Mouse (Mus musculus) induced T-regulatory cell, adult 2 months (primary cell): ENCODE data around the gene Zfp526.
A peak's percentile ranks its signal among the peaks of the same experiment; 100 is the strongest.

Source experiments
- DNase-seq: peaks from one replicate; pipeline ENCODE4 v3.0.0-alpha.2; 2012; ENCODE audit warnings: low read depth

Zfp526 gene

GRCm38 (mm10) chr7:25267751-25268463 lies 46.7 kb downstream of the Zfp526 start:
- peak; percentile 100 for DNase-seq

- DNase-seq, result no peak
Measured at GRCm38 (mm10) chr7:25268588-25268987, 47.4 kb downstream of the Zfp526 start.

GRCm38 (mm10) chr7:25269029-25269428 lies 47.8 kb downstream of the Zfp526 start:
- DNase-seq, result peak; percentile 64

- peak; percentile 74 for DNase-seq
Measured at GRCm38 (mm10) chr7:25269545-25270271, 48.5 kb downstream of the Zfp526 start.

- no peak for DNase-seq
Measured at GRCm38 (mm10) chr7:25270652-25271633, 49.7 kb downstream of the Zfp526 start.

- DNase-seq, result no peak
Measured at GRCm38 (mm10) chr7:25271651-25272444, 50.6 kb downstream of the Zfp526 start.

GRCm38 (mm10) chr7:25272445-25273258 lies 51.4 kb downstream of the Zfp526 start:
- no peak for DNase-seq

- DNase-seq, result no peak
Measured at GRCm38 (mm10) chr7:25273259-25274241, 52.3 kb downstream of the Zfp526 start.

GRCm38 (mm10) chr7:25274571-25274970 lies 53.3 kb downstream of the Zfp526 start:
- DNase-seq, result peak; percentile 75

GRCm38 (mm10) chr7:25274996-25275395 lies 53.8 kb downstream of the Zfp526 start:
- no peak for DNase-seq

- DNase-seq, result no peak
Measured at GRCm38 (mm10) chr7:25275555-25276298, 54.5 kb downstream of the Zfp526 start.
